Mouse (Mus musculus) frontal cortex, adult 2 months (tissue): Measurements from ENCODE around the gene Dcbld1. TPM values are rescaled to one million over a fixed set of nuclear protein-coding genes. Genes with fewer than 3 reads are reported as not detected.

Experiments used
- DNase-seq, 2 experiments: peaks; one replicate each; pipeline ENCODE4 v3.0.0; 2022; ENCODE audit warnings: low spot score in 1 of 2; ENCODE audit errors: extremely low spot score in 1 of 2
- polyA plus RNA-seq: library from polyadenylated mRNA; depleted of rRNA; stranded (reverse); fragments of >200 nt; gene quantifications from 2 replicates; pipeline ENCODE4 v1.2.3, GENCODE M21; 2012; rRNA removed

The Dcbld1 gene
- polyA plus RNA-seq, result 6.6 TPM in 2 replicates

DNA sequence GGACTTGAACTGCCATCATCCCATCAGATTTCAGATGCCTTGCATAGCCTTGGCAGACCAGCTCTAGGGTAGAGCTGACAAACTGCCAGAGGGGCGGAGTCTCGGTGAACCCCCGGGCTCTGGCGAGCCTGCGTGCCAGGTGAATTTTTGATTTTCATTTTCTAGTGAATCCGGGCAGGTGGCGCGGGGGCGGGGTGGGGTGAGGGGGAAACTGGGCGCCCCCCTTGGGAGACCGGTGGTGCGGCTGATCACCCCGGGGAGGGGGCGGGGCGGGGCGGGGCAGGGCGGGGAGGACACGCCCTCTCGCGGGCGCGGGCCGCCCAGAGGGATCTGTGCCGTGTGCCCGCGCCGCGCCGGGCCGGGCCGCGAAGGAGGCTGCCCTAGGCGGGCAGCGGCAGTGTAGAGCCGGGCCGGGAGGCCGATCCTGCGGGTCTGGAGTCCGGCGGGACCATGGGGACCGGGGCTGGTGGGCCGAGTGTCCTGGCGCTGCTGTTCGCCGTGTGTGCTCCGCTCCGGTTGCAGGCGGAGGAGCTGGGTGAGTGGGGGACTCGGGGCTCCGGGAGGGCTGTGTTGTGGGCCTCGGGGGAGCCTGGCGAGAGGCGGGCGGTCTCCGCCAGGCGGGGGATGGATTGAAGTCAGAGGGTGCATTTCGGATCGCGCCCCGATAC, at the start of gene Dcbld1:
Gene Dcbld1, plus strand, starts transcription at position 319 of the 668 bp plus-strand sequence.
- DNase-seq, result peak in 1 of 2 experiments; percentile 56

DNA sequence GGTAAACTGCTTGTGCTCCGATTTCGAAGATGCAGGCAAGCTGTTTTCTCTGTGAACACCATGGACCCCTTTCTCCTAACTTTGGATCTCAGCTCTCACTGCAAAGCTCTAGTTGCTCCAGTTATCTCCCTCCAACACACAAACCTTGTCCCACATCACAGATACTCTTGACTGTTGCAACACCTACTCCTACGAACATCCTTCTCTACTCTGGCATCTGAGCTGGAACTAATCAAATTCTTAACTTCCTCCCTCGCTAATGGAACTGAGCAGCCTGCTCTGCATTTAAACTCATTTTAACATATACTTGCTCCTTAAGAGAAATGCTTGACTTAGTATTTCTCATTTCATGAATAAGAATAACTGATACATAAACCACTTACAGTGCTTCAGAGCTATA, 47.5 kb upstream of the Dcbld1 start:
- peak; percentile 3 to 30 for DNase-seq

DNA sequence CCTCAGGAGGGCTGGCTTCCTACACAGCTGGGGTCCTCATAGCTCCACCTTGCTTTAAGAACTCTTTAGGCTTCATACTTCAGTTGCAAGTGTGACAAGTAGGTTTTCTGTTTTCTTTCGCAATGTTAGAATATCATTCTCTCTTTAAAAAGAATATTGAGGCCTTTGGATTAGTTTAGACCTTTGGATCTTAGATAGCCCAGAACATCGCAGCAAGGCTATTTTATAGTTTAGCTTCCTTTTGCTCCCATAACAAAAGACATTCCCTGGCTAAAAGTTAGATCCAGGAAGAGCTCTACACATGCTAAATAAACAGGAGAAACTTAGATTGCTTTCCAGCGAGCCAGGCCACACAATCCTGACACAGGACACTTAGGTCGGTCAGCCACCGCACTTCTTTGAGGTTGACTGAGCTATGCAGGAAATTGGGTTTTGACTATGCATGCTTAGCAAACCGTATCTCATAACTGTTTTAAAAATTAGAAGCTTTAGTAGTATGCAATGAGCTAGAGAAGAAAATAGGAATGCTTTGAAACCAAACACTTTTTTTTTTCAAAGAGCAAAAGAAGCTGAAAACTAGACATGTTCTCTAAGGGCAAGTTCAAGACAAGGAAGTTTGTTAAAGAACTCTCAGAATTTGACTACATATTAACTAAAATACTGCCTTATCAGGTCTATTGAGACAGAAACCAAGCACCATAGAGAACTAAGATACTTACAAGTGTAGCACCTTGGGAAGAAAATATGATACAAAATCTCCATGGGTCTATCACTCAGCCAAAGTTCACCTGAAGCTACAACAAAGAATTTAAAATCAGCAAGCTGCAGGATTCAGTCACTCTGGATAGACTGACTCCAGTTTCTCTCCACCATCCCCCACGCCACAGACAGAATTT, 38.2 kb upstream of the Dcbld1 start, which contains the start of gene Ros1:
Gene Ros1, minus strand, starts transcription at position 288 of the 896 bp plus-strand sequence.
- DNase-seq, result no peak

DNA sequence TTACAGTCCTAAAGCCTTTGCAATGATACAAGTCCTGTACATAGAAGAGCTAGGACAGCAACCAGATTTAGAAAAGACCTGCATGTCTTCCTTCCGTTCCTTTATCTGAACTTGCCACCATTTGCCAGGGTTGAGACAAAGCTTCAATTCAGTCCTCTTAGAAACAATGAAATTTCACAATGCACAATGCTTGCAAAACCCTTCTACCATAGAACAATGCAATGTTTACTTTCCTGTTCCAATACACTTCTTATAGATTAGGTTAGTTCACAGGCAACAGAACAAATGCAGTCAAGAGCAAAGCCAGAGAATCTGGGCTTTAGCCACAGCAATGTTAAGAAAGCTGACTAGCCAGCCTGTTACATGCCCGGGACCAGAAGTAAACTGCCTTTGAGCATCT, 29.4 kb upstream of the Dcbld1 start:
- DNase-seq, result no peak

GRCm38 (mm10) chr10:52215267-52215818, 18.1 kb upstream of the Dcbld1 start:
- DNase-seq, result no peak

- peak; percentile 21 to 79 for DNase-seq
These were observed 16.4 kb upstream of the Dcbld1 start for GRCm38 (mm10) chr10:52216797-52217563.

DNA sequence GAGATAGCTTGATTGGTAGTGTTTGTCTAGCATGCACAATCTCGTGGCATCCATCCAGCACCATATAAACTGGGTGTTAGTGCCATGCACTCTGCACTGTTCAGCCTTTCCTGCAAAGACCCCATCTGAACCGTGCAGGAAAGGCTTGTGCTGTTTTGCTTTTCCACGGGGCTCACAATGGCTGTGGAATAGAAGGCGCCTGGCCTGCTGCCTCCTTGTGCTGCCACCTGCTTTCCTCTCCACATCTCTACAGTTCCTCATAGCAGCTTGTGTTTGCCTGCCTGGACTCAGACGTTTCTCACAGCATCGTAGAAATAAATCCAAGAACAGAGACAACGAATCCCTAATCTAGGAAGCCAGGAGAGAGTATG, 15.9 kb upstream of the Dcbld1 start:
- no peak for DNase-seq

GRCm38 (mm10) chr10:52219600-52219999, 13.8 kb upstream of the Dcbld1 start:
- no peak for DNase-seq

- DNase-seq, result peak in 1 of 2 experiments; percentile 16
These were observed 933 bp upstream of the Dcbld1 start for GRCm38 (mm10) chr10:52232196-52233176.

- DNase-seq, result peak in 1 of 2 experiments; percentile 12
These were observed 692 bp downstream of the Dcbld1 start for GRCm38 (mm10) chr10:52233969-52234653.

GRCm38 (mm10) chr10:52234654-52234981, 1.2 kb downstream of the Dcbld1 start:
- no peak for DNase-seq

DNA sequence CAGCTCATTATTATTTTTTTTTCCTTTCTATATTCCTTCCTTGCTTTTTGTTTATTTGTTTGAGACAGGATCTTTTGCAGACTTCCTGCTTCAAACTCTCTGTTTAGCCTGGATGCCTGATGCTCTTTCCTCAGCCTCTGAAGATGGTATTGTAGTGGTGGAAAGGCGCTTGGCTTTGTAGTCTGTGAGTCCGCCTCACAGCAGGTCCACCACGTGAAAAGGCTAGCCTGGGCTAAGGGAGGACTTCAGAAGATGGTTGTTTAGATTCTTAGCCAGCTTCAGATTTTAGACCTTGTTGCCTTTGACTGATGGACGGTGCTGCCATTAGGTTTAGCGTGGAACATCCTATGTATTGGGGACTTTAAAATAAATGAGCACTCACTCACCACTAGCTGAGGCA, 2.0 kb downstream of the Dcbld1 start:
- no peak for DNase-seq

DNA sequence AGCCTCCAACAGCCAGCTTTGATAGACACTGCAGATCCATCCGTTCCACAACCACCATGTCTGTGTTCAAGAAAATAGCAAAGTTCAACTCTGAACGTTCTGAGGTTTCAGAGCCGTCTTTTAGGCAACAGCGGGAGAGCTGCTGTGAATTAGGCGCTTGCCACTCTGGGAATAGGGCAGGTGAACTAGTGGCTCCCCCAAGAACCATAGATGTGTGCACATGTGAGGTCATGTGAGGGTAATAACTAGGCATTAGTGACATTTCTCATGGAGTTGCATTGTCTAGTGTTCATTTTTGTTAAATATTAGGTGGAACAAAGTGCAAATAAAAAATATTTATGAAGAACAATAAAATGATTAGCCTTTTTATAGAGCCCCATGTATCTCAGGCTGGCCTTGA, 8.6 kb downstream of the Dcbld1 start:
- DNase-seq, result no peak

DNA sequence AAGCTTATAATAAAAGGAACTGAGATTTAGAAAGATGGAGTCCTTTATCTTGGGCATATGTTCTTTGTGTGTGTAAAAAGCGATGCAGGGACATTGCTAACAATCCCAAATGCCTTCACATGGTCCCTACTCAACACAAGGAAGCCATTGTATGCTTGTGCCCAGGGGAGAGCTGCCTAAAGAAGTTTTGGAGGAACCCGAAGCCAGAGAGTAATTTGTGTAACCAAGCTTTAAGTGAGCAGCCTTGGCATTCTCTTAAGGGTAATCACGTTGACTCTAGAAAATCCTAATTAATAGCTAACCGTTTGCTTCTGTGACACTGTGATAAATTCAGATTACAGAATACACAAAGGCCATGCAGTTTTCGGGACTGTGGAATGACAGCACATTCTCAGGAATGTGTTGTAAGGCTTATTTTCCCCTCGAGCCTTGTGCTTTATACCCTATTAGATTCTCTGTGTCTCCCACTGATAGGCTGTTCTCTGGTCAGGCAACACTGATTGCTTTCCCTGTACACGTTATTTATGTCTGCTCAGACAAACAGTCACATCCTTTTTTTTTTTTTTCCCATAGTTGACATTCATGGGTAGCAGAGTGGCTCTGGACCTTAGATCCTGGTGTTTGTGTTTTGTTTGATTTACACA, 9.4 kb downstream of the Dcbld1 start:
- no peak for DNase-seq

- no peak for DNase-seq
These were observed 12.8 kb downstream of the Dcbld1 start for GRCm38 (mm10) chr10:52246207-52246606.

- DNase-seq, result no peak
These were observed 18.8 kb downstream of the Dcbld1 start for GRCm38 (mm10) chr10:52252240-52252639.

- no peak for DNase-seq
These were observed 20.0 kb downstream of the Dcbld1 start for GRCm38 (mm10) chr10:52253426-52253825.

- DNase-seq, result no peak
These were observed 24.3 kb downstream of the Dcbld1 start for GRCm38 (mm10) chr10:52257768-52258167.
